Mouse (Mus musculus): Measurements from ENCODE around the gene Lrrc36.

Lrrc36 gene

DNA sequence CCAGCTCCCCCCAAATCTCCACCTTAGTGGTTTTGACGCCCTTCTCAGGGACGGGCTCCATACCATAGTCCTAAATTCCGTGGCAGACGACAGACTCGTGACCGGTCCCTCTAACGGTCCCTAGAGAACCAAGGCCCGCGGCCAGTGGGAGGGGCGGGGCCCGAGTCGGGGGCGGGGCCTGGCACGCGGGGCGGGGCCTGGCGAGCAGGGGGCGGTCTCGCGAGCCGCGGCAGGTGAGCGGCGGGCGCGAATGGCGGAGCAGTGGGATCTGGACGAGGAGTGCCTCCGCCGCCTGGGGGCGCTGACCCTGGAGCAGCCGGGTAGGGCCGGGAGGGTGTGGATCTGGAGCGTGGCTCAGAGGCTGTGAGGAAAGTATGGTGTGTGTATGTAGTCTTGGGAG is at the start of gene Lrrc36, which contains the start of gene Kctd19:
Gene Lrrc36, plus strand, starts transcription at position 181 of the 400 bp plus-strand sequence.
Gene Kctd19, minus strand, starts transcription at position 112 of the 400 bp plus-strand sequence.
- DNase-seq (ENCODE audit: low read depth, low spot score) = peak; percentile 50

DNA sequence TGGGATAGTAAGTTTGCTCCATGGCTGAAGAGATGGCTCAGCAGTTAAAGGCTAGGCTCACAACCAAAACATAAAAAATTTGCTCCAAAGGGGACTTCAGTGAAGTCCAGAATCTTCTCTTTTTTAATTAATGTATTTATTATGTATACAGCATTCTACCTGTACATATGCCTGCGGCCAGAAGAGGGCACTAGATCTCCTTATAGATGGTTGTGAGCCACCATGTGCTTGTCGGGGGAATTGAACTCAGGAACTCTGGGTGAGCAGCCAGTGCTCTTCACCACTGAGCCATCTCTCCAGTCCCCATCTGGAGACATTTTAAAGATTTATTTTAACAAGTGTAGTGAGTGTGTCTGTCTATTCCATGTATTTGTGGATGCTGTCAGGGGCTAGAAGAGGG is 46.3 kb upstream of the Lrrc36 start:
- DNase-seq (ENCODE audit: low read depth, low spot score) = peak; percentile 43

DNA sequence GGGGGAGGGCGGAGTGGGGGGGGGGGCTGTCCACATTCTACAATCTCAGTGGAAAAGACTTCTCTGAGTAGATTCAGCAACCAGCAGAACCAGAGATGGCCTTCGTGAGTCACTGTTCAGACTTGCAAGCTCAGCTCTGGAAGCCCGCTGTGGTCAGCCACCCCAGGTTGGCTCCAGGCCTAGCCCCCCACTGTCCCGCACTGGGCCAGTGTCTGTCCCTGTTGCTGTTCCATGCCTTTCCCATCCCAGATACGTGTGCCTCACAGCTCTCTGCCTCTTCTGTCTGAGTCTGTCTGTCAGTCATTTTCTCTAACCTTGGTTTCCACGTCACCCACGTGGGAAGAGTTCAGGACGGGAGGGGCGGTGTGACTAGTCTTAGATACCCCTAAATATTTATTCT is 40.9 kb upstream of the Lrrc36 start:
- DNase-seq (ENCODE audit: low read depth, low spot score) = no peak

DNA sequence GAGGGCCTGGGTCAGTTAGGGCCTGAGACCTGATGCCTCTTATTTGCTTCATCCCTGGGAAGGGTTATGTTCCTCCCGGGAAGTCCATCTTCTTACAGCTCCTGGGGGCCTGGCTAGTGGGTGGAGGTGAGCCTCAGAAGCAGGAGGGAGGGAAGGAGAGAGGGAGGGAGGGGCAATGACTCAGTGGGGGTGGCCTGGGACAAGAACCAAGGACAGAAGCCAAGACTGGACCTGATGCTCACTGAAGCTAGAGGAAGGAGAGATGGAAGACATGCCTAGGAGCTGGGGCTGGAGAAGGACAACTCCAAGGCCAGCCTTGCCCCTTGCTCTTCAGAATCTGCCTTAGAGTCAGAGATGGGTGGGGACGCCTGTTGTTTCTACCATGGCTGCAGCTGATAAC is 40.3 kb upstream of the Lrrc36 start, which contains the start of gene Plekhg4:
Gene Plekhg4, plus strand, starts transcription at position 243 of the 400 bp plus-strand sequence.
- DNase-seq (ENCODE audit: low read depth, low spot score) = no peak

GRCm38 (mm10) chr8:105374513-105374966 is 38.8 kb upstream of the Lrrc36 start:
- DNase-seq (ENCODE audit: low read depth, low spot score) = peak; percentile 39

DNA sequence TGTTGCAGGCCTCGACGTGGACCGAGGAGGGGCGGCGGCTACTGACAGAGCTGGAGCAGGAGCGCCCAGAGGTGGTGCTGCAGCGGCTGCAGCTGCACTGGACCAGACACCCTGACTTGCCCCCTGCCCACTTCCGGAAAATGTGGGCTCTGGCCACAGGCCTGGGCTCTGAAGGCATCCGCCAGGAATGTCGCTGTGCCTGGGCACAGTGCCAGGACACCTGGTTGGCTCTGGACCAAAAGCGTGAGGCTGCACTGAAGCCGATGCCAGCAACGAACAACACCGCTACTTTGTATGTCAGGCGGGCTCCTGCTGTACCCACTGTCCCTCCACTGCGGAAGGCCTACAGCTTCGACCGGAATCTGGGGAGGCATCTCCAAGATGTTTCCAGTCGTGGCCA is 34.7 kb upstream of the Lrrc36 start:
- no peak for DNase-seq (ENCODE audit: low read depth, low spot score)

- DNase-seq (ENCODE audit: low read depth, low spot score) = no peak
These were observed 33.1 kb upstream of the Lrrc36 start for GRCm38 (mm10) chr8:105380308-105380707.

- no peak for DNase-seq (ENCODE audit: low read depth, low spot score)
These were observed 29.3 kb upstream of the Lrrc36 start for GRCm38 (mm10) chr8:105384070-105384469.

DNA sequence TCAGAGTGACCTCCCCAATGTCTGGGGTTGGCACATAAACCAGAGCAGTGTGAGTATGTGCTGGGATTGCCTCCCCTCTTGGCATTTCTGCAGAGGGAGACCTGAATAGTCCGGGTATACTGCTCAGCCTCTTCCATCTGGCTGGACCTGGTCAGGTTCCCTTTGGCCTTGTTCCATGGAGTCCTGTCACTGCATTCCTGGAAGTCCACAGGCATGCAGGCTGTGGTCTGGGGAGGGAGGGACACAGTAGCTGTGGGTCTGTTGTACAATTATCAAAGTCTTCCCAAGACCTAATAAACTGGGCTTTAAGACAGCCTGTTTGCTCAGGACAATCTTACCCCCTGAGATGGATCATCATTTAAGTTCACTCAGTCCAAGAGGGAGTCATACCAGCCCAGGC is 26.2 kb upstream of the Lrrc36 start:
- no peak for DNase-seq (ENCODE audit: low read depth, low spot score)

- no peak for DNase-seq (ENCODE audit: low read depth, low spot score)
These were observed 24.3 kb upstream of the Lrrc36 start for GRCm38 (mm10) chr8:105389096-105389495.

DNA sequence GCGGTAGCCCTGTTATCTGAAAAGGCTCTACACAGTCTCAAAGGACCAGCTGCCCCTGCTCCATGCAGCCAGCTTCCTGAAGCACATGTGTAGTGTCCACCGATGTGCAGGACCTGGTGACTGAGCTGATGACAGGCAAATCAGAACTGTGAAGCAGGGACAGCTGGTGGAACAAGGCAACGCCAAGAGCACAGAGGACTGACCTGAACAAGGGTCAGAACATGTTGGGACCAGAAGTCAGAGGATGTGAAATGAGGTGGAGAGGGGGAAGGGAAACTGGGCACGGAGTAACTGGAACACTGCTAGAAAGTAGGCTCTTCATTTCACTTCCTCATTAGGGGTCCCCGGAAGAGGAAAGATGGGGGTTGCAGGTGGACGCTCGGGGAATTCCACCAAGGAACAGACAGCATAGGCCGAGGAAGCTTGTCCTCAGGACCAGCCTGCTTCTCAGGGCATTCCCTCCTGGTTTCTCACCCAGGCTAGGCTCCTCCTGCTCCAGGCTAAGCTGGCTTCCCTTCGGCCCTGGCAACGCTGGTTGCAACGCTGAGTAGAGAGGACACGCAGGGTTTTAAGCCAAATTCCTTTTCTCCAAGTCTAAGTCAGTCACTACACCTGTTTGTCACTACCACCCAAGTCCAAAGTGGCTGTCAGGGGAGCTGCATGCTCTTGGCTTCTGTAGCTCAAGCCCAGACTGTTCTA is 20.1 kb upstream of the Lrrc36 start:
- no peak for DNase-seq (ENCODE audit: low read depth, low spot score)

DNA sequence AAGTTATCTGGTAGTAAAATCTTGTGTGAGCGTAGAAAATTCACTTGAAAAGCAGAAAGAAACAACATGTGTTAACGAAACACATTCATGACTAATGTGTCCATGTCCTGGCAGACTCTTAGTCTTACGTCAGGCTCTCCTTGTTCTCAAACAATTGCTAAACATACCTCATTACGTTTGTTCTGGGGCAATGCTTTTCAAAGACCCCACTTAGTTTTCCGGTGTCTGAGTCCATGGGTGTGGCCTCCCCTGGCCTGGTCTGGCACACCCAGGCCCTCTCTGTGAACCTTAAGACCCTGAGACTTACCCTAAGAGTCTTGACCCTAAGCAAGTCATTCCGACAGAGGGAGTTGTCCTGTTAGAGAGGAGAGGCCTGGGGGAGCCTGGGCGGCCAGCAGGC is 19.5 kb upstream of the Lrrc36 start:
- no peak for DNase-seq (ENCODE audit: low read depth, low spot score)

DNA sequence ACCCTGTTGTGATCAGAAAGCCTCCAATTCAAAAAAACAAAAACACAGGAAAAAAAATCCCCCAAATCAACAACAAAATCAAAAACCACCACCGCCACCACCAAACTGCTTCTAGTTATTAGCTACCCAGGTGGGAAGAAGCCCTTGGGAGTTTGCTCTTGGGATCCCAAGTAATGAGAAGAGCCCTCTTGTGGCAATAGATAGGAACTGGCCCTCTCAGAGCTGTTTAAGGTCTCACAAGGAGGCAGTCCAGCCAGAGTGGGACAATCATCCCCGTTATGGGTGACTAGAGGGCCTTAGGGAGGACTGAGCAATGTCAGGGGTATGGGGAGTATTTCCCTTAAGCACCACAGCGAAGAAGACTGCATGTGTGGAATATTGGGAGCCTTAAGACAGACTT is 15.6 kb upstream of the Lrrc36 start:
- DNase-seq (ENCODE audit: low read depth, low spot score) = peak; percentile 43

DNA sequence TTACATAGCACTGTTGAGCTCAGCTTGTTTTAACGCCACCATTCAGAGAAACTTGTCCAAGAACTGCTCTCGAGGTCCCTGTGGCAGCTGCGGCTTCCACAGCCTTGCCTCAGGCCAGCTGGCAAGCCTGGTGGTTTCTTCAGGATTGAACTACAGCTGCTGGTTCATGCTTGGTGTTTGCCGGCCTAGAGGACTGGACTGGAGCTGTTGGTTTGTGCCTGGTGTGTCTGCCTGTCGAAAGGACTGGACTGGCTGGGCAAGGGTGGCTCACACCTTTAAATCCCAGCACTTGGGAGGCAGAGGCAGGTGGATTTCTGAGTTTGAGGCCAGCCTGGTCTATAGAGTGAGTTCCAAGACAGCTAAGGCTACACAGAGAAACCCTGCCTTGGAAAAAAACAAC is 13.4 kb upstream of the Lrrc36 start:
- no peak for DNase-seq (ENCODE audit: low read depth, low spot score)

- DNase-seq (ENCODE audit: low read depth, low spot score) = no peak
These were observed 9.9 kb upstream of the Lrrc36 start for GRCm38 (mm10) chr8:105403467-105403866.

- no peak for DNase-seq (ENCODE audit: low read depth, low spot score)
These were observed 8.9 kb upstream of the Lrrc36 start for GRCm38 (mm10) chr8:105404496-105404895.

DNA sequence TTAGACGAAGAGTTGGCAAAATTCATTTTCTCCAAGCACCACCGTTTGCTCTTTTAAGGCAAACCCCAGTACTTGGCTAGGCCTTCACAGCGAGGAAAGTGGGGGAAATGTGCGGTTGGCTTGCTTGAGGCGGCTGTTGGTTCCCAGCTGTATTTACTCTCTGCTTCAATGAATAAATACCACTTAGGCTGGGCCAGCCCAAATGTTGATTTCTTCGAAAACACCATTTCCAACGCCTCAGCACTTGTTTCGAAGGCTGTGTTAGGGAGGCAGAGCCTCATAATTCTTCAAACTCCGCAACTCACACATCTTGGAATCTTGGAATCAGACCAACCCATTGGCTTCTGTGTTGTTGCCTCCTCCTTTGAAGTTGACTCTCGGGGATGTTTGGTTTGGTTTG is 7.0 kb upstream of the Lrrc36 start:
- DNase-seq (ENCODE audit: low read depth, low spot score) = no peak

- DNase-seq (ENCODE audit: low read depth, low spot score) = no peak
These were observed 5.0 kb upstream of the Lrrc36 start for GRCm38 (mm10) chr8:105408331-105408730.

- no peak for DNase-seq (ENCODE audit: low read depth, low spot score)
These were observed 3.4 kb upstream of the Lrrc36 start for GRCm38 (mm10) chr8:105409947-105410346.

GRCm38 (mm10) chr8:105418992-105419391 is 5.6 kb downstream of the Lrrc36 start:
- no peak for DNase-seq (ENCODE audit: low read depth, low spot score)

GRCm38 (mm10) chr8:105419800-105420199 is 6.4 kb downstream of the Lrrc36 start:
- no peak for DNase-seq (ENCODE audit: low read depth, low spot score)

DNA sequence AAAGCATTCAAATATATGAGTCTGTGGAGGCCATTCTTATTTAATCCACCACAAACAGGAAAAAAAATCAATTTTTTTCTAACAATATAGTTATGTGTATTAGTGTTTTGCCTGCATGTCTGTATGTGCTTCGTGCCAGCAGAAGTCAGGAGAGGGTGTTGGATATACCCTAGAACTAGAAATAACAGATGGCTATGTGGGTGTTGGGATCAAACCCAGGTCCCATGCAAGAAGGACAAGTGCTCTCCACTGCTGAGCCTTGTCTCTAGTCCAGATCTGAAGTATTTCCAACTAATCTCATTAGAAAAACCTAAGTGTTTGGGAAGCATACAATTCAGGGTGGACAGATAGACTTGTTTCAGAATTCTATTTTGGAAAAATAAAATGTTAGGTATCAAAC is 8.6 kb downstream of the Lrrc36 start:
- DNase-seq (ENCODE audit: low read depth, low spot score) = no peak

- DNase-seq (ENCODE audit: low read depth, low spot score) = no peak
These were observed 13.5 kb downstream of the Lrrc36 start for GRCm38 (mm10) chr8:105426878-105427277.
